Mouse (Mus musculus) megakaryocyte, embryonic 14.5 days (primary cell): ENCODE data around the gene Foxc2.

Source experiments
- FLI1 ChIP-seq: IDR thresholded peaks from 2 replicates; pipeline ENCODE4 v1.6.1; 2012; ENCODE audit warnings: low read length, inconsistent platforms, mixed read lengths
- GATA1 ChIP-seq: IDR thresholded peaks from 3 replicates; pipeline ENCODE4 v1.6.1; 2012; ENCODE audit warnings: mixed read lengths, low read length, inconsistent platforms, borderline replicate concordance

- no peak for TF ChIP-seq GATA1
- TF ChIP-seq FLI1, result no peak
These were observed 40.0 kb upstream of the Foxc2 start for GRCm38 (mm10) chr8:121075936-121076335.
